Mouse (Mus musculus) midbrain, embryonic 16.5 days (tissue): ENCODE data around the gene Smarca2. TPM values are rescaled to one million over a fixed set of nuclear protein-coding genes. Genes with fewer than 3 reads are reported as not detected.

Experiments
- ATAC-seq: fragments of 200-750 bp; cut with Nextera tagmentation; 2 replicates; pipeline ENCODE4 v1.8.0; 2017; ENCODE audit warnings: moderate TSS enrichment
- H3K27ac ChIP-seq: fragments of 300-500 bp; sonication (generic); 2 replicates; pipeline ENCODE4 v1.5.1; 2014; ENCODE audit warnings: mild to moderate bottlenecking, low read length, mixed read lengths
- H3K27me3 ChIP-seq: fragments of 300-500 bp; sonication (generic); 2 replicates; pipeline ENCODE4 v1.6.1; 2014; ENCODE audit warnings: low read depth, low read length, mixed read lengths; ENCODE audit not compliant: control insufficient read depth, insufficient read depth
- H3K36me3 ChIP-seq: fragments of 300-500 bp; sonication (generic); 2 replicates; pipeline ENCODE4 v1.6.1; 2014; ENCODE audit warnings: mild to moderate bottlenecking, low read length, moderate library complexity, mixed read lengths; ENCODE audit not compliant: control insufficient read depth, insufficient read depth
- H3K4me1 ChIP-seq: fragments of 300-500 bp; sonication (generic); 2 replicates; pipeline ENCODE4 v1.6.1; 2014; ENCODE audit warnings: mild to moderate bottlenecking, low read length, mixed read lengths; ENCODE audit not compliant: control insufficient read depth, insufficient read depth
- H3K4me2 ChIP-seq: fragments of 300-500 bp; sonication (generic); 2 replicates; pipeline ENCODE4 v1.6.1; 2014; ENCODE audit warnings: mild to moderate bottlenecking, low read length, mixed read lengths
- H3K4me3 ChIP-seq: fragments of 300-500 bp; sonication (generic); 2 replicates; pipeline ENCODE4 v1.5.1; 2014; ENCODE audit warnings: low read depth, mild to moderate bottlenecking, low read length, moderate library complexity, mixed read lengths
- H3K9ac ChIP-seq: fragments of 300-500 bp; sonication (generic); 2 replicates; pipeline ENCODE4 v1.6.1; 2014; ENCODE audit warnings: low read depth, low read length, mixed read lengths
- H3K9me3 ChIP-seq: fragments of 300-500 bp; sonication (generic); replicated peaks from 2 replicates; pipeline ENCODE4 v1.6.1; 2014; ENCODE audit warnings: mild to moderate bottlenecking, low read length, mixed read lengths; ENCODE audit not compliant: control insufficient read depth, poor library complexity, severe bottlenecking
- WGBS: fragments of 180-500 bp; shearing (Covaris S2); extraction: QIAGEN DNeasy Blood & Tissue Kit; methylation state at CpG from one replicate; pipeline ENCODE4 v1.1.7; 2014; 5-methylcytosine and 5-hydroxymethylcytosine counted together
- polyA plus RNA-seq: library from polyadenylated mRNA; unstranded; fragments of >200 nt; fragmentation: Nextera tagmentation; extraction: Ambion mirVana; gene quantifications from 2 replicates; pipeline ENCODE4 v1.2.1, GENCODE M21; 2015

Smarca2 gene
- polyA plus RNA-seq, 1 experiment from 2014 or later = 178 TPM

DNA sequence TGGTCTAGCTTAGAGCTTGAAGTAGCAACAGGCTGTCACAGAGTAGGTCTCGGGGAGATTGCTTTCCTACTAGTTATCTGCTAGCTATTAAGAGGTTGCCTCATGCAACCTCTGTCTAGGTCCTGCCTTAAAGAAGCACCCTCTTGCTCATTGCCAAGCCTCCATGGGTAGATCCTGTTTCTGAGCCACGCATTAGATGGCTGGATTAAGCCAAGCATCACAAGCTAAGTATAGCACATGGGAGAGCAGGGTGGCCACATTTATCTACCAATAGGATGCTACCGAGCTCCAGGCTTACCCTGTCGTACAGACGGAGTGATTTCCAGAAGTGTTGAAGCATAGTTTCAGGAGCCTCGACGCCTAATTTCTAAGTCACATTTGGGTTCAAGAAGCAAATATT is 114.3 kb downstream of the Smarca2 start:
- Histone ChIP-seq H3K9ac (no peak overlapping the region), H3K27me3 (no peaks in the 10 kb centered on the region), H3K36me3 (no peaks in the 10 kb centered on the region), H3K9me3 (no peaks in the 10 kb centered on the region), H3K27ac (no peak overlapping the region), H3K4me1 (no peaks in the 10 kb centered on the region; the same call in 1 of the 2 replicates), H3K4me2 (no peak overlapping the region), H3K4me3 (no peak overlapping the region)
- WGBS = 97% methylated on average over 7 of the region's 7 CpGs
- ATAC-seq = no peak

- Histone ChIP-seq H3K9me3 (no peaks in the 10 kb centered on the region), H3K4me3 (no peak overlapping the region), H3K4me1 (no peaks in the 10 kb centered on the region; the same call in 1 of the 2 replicates), H3K4me2 (no peak overlapping the region), H3K27me3 (no peaks in the 10 kb centered on the region), H3K27ac (no peak overlapping the region), H3K9ac (no peak overlapping the region), H3K36me3 (no peaks in the 10 kb centered on the region)
- ATAC-seq = no peak
- 70% methylated on average over 6 of the region's 6 CpGs for WGBS
These were observed 116.9 kb downstream of the Smarca2 start for GRCm38 (mm10) chr19:26721741-26722140.

- Histone ChIP-seq H3K4me3 (no peak overlapping the region), H3K4me2 (no peak overlapping the region), H3K9me3 (no peaks in the 10 kb centered on the region), H3K36me3 (no peaks in the 10 kb centered on the region), H3K9ac (no peak overlapping the region), H3K4me1 (no peaks in the 10 kb centered on the region), H3K27me3 (no peaks in the 10 kb centered on the region), H3K27ac (no peak overlapping the region)
- ATAC-seq = no peak
- WGBS = 86% methylated on average over 11 of the region's 11 CpGs
These were observed 119.0 kb downstream of the Smarca2 start for GRCm38 (mm10) chr19:26723899-26724298.

GRCm38 (mm10) chr19:26724626-26725025 is 119.8 kb downstream of the Smarca2 start:
- H3K27ac ChIP-seq = no peak overlapping the region
- H3K4me2 ChIP-seq = no peak overlapping the region
- no peak overlapping the region for H3K9ac ChIP-seq
- H3K27me3 ChIP-seq = no peaks in the 10 kb centered on the region
- H3K36me3 ChIP-seq = no peaks in the 10 kb centered on the region
- ATAC-seq = no peak
- no peaks in the 10 kb centered on the region for H3K9me3 ChIP-seq
- no peak overlapping the region for H3K4me3 ChIP-seq
- no peaks in the 10 kb centered on the region for H3K4me1 ChIP-seq
- 87% methylated on average over 3 of the region's 3 CpGs for WGBS

- Histone ChIP-seq H3K36me3 (no peaks in the 10 kb centered on the region), H3K9me3 (no peaks in the 10 kb centered on the region)
- no peak for ATAC-seq
These were observed 122.9 kb downstream of the Smarca2 start for GRCm38 (mm10) chr19:26727796-26728195.

DNA sequence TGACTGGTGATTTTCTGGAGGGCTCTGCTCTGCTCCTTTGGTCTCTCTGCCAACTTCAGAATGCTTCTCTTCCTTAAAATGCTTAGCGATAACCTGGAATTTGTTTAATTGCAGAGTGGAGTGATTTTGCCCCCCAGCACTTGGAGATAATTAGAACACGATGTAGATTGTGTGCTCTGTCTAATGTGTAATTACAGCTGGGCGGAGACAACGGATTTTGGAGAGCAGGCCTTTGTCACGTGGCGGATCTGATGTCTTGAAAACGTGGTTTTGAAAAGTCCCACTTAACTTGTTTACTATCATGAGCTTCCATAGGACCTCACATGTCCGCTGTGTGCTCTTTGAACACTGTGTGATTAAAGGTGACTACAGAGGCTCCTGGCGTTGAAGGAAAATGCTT is 125.6 kb downstream of the Smarca2 start:
- WGBS = 72% methylated on average over 9 of the region's 9 CpGs
- Histone ChIP-seq H3K9me3 (no peaks in the 10 kb centered on the region), H3K27me3 (no peaks in the 10 kb centered on the region), H3K4me3 (no peak overlapping the region), H3K4me1 (peaks cover 13% of the 10 kb centered on the region; the same call in 1 of the 2 replicates), H3K4me2 (no peak overlapping the region), H3K27ac (no peak overlapping the region), H3K9ac (no peak overlapping the region), H3K36me3 (no peaks in the 10 kb centered on the region)
- no peak for ATAC-seq

More at GRCm38 (mm10) chr19:26727796-26728195, 122.9 kb downstream of the Smarca2 start:
- H3K27ac ChIP-seq = no peak overlapping the region
- WGBS = 91% methylated on average over 9 of the region's 9 CpGs
- H3K9ac ChIP-seq = no peak overlapping the region
- H3K27me3 ChIP-seq = no peaks in the 10 kb centered on the region
- no peak overlapping the region for H3K4me3 ChIP-seq
- H3K4me2 ChIP-seq = no peak overlapping the region
- H3K4me1 ChIP-seq = 0 out of 2 replicates have a peak, but pooled peaks cover 3% of the 10 kb centered on the region

GRCm38 (mm10) chr19:26731121-26731520 is 126.3 kb downstream of the Smarca2 start:
- H3K36me3 ChIP-seq = no peaks in the 10 kb centered on the region
- H3K4me3 ChIP-seq = no peak overlapping the region
- no peaks in the 10 kb centered on the region for H3K27me3 ChIP-seq
- H3K4me1 ChIP-seq = peaks cover 13% of the 10 kb centered on the region; the same call in 1 of the 2 replicates
- H3K9ac ChIP-seq = no peak overlapping the region
- no peak for ATAC-seq
- no peak overlapping the region for H3K4me2 ChIP-seq
- 92% methylated on average over 4 of the region's 4 CpGs for WGBS
- no peaks in the 10 kb centered on the region for H3K9me3 ChIP-seq
- H3K27ac ChIP-seq = no peak overlapping the region

DNA sequence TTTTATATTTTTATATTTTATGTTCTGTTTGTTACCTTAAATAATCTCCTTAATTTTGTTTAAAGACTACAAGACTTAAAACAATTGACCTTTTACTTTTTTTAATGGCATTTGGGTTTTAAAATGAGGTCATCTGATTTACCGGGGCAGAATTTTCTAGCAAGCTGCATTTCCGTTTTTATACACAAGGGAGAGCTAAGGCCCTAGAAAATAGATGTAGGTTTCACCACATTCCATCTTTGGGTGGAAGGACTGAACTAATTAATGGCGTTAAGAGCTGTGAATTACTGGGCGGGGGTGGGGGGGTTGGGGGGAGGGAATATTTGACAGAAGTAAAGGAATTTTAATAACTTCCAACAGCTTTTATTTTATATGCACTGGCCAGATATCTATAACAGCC is 127.0 kb downstream of the Smarca2 start:
- Histone ChIP-seq H3K4me1 (peaks cover 13% of the 10 kb centered on the region; the same call in 1 of the 2 replicates), H3K36me3 (no peaks in the 10 kb centered on the region), H3K27ac (no peak overlapping the region), H3K4me2 (no peak overlapping the region), H3K4me3 (no peak overlapping the region), H3K27me3 (no peaks in the 10 kb centered on the region), H3K9ac (no peak overlapping the region), H3K9me3 (no peaks in the 10 kb centered on the region)
- no peak for ATAC-seq
- WGBS = 3% methylated on average over 4 of the region's 4 CpGs

- H3K4me3 ChIP-seq = no peak overlapping the region
- H3K4me2 ChIP-seq = no peak overlapping the region
- no peak overlapping the region for H3K9ac ChIP-seq
- no peak overlapping the region for H3K27ac ChIP-seq
- H3K36me3 ChIP-seq = no peaks in the 10 kb centered on the region
- H3K27me3 ChIP-seq = no peaks in the 10 kb centered on the region
- no peaks in the 10 kb centered on the region for H3K9me3 ChIP-seq
- H3K4me1 ChIP-seq = peaks cover 13% of the 10 kb centered on the region; the same call in 1 of the 2 replicates
- ATAC-seq = no peak
- WGBS = 49% methylated on average over 2 of the region's 2 CpGs
These were observed 128.2 kb downstream of the Smarca2 start for GRCm38 (mm10) chr19:26733055-26733454.
